Mouse (Mus musculus) forebrain, embryonic 11.5 days (tissue): ENCODE measurements around the gene G3bp2. TPM values are rescaled to one million over a fixed set of nuclear protein-coding genes. Genes with fewer than 3 reads are reported as not detected.

ENCODE experiments used
- ATAC-seq: fragments of 200-750 bp; cut with Nextera tagmentation; replicated peaks from 2 replicates; pipeline ENCODE4 v1.8.0; 2017; ENCODE audit warnings: moderate TSS enrichment; ENCODE audit not compliant: low FRiP score
- DNase-seq: peaks from one replicate; pipeline ENCODE4 v3.0.0-alpha.2; 2017; ENCODE audit warnings: low spot score
- H3K27ac ChIP-seq: fragments of 300-500 bp; sonication (generic); 2 replicates; pipeline ENCODE4 v1.5.1; 2014; ENCODE audit warnings: low read depth, low read length
- H3K27me3 ChIP-seq: fragments of 300-500 bp; sonication (generic); 2 replicates; pipeline ENCODE4 v1.6.1; 2014; ENCODE audit warnings: mild to moderate bottlenecking, low read length, mixed read lengths; ENCODE audit not compliant: control insufficient read depth, insufficient read depth
- H3K36me3 ChIP-seq: fragments of 300-500 bp; sonication (generic); 2 replicates; pipeline ENCODE4 v1.6.1; 2014; ENCODE audit warnings: mild to moderate bottlenecking, low read length, moderate library complexity, mixed read lengths; ENCODE audit not compliant: control insufficient read depth, insufficient read depth
- H3K4me1 ChIP-seq: fragments of 300-500 bp; sonication (generic); replicated peaks from 2 replicates; pipeline ENCODE4 v1.6.1; 2014; ENCODE audit warnings: low read length, mixed read lengths; ENCODE audit not compliant: control insufficient read depth, insufficient read depth
- H3K4me2 ChIP-seq: fragments of 300-500 bp; sonication (generic); 2 replicates; pipeline ENCODE4 v1.6.1; 2014; ENCODE audit warnings: low read depth, mild to moderate bottlenecking, low read length, moderate library complexity, mixed read lengths; ENCODE audit not compliant: severe bottlenecking
- H3K4me3 ChIP-seq: fragments of 300-500 bp; sonication (generic); 2 replicates; pipeline ENCODE4 v1.5.1; 2014; ENCODE audit warnings: low read depth, low read length
- H3K9ac ChIP-seq: fragments of 300-500 bp; sonication (generic); 2 replicates; pipeline ENCODE4 v1.6.1; 2014; ENCODE audit warnings: low read length
- H3K9me3 ChIP-seq: fragments of 300-500 bp; sonication (generic); 2 replicates; pipeline ENCODE4 v1.6.1; 2016; ENCODE audit warnings: low read length, mixed read lengths; ENCODE audit not compliant: control insufficient read depth
- WGBS: fragments of 180-500 bp; shearing (Covaris S2); extraction: QIAGEN DNeasy Blood & Tissue Kit; methylation state at CpG from one replicate; pipeline ENCODE4 v1.1.7; 2014; 5-methylcytosine and 5-hydroxymethylcytosine counted together
- polyA plus RNA-seq: library from polyadenylated mRNA; unstranded; fragments of >200 nt; fragmentation: Nextera tagmentation; extraction: Ambion mirVana; gene quantifications from 2 replicates; pipeline ENCODE4 v1.2.1, GENCODE M21; 2014

G3bp2 gene
- polyA plus RNA-seq, 1 experiment from 2014 or later, result 276 TPM

GRCm38 (mm10) chr5:92107282-92107681 lies 23.8 kb upstream of the G3bp2 start:
- no peaks in the 10 kb centered on the region for H3K27me3 ChIP-seq
- H3K9ac ChIP-seq, result no peak overlapping the region
- no peak for ATAC-seq
- no peak overlapping the region for H3K27ac ChIP-seq
- H3K36me3 ChIP-seq, result no peaks in the 10 kb centered on the region
- 92% methylated on average over 4 of the region's 4 CpGs for WGBS
- H3K9me3 ChIP-seq, result no peaks in the 10 kb centered on the region
- DNase-seq, result no peak
- no peak overlapping the region for H3K4me2 ChIP-seq
- H3K4me1 ChIP-seq, result no peaks in the 10 kb centered on the region
- no peak overlapping the region for H3K4me3 ChIP-seq

- no peak for ATAC-seq
- H3K9ac ChIP-seq, result no peak overlapping the region
- no peaks in the 10 kb centered on the region for H3K9me3 ChIP-seq
- no peak for DNase-seq
- H3K27ac ChIP-seq, result no peak overlapping the region
- H3K36me3 ChIP-seq, result no peaks in the 10 kb centered on the region
- H3K4me3 ChIP-seq, result no peak overlapping the region
- H3K27me3 ChIP-seq, result no peaks in the 10 kb centered on the region
- WGBS, result 60% methylated on average over 10 of the region's 10 CpGs
- no peaks in the 10 kb centered on the region for H3K4me1 ChIP-seq
- H3K4me2 ChIP-seq, result no peak overlapping the region
Observed at GRCm38 (mm10) chr5:92106327-92107125, 23.0 kb upstream of the G3bp2 start.

- H3K9ac ChIP-seq, result no peak overlapping the region
- H3K36me3 ChIP-seq, result no peaks in the 10 kb centered on the region
- no peak overlapping the region for H3K4me2 ChIP-seq
- H3K9me3 ChIP-seq, result no peaks in the 10 kb centered on the region
- no peak overlapping the region for H3K4me3 ChIP-seq
- 78% methylated on average over 13 of the region's 13 CpGs for WGBS
- H3K27me3 ChIP-seq, result no peaks in the 10 kb centered on the region
- ATAC-seq, result no peak
- no peak overlapping the region for H3K27ac ChIP-seq
- no peak for DNase-seq
- H3K4me1 ChIP-seq, result no peaks in the 10 kb centered on the region
Observed at GRCm38 (mm10) chr5:92103816-92104415, 20.4 kb upstream of the G3bp2 start.

GRCm38 (mm10) chr5:92103062-92103461 lies 19.5 kb upstream of the G3bp2 start:
- no peak for ATAC-seq

GRCm38 (mm10) chr5:92101601-92102000 lies 18.1 kb upstream of the G3bp2 start:
- no peaks in the 10 kb centered on the region for H3K27me3 ChIP-seq
- H3K4me2 ChIP-seq, result no peak overlapping the region
- ATAC-seq (no peak), DNase-seq (no peak)
- H3K4me3 ChIP-seq, result no peak overlapping the region
- H3K9me3 ChIP-seq, result no peaks in the 10 kb centered on the region
- H3K36me3 ChIP-seq, result no peaks in the 10 kb centered on the region
- no peaks in the 10 kb centered on the region for H3K4me1 ChIP-seq
- H3K9ac ChIP-seq, result no peak overlapping the region
- 88% methylated on average over 8 of the region's 8 CpGs for WGBS
- H3K27ac ChIP-seq, result no peak overlapping the region

More at GRCm38 (mm10) chr5:92103062-92103461, 19.5 kb upstream of the G3bp2 start:
- Histone ChIP-seq H3K4me3 (no peak overlapping the region), H3K36me3 (no peaks in the 10 kb centered on the region), H3K27me3 (no peaks in the 10 kb centered on the region), H3K27ac (no peak overlapping the region), H3K9me3 (no peaks in the 10 kb centered on the region), H3K4me2 (no peak overlapping the region), H3K4me1 (no peaks in the 10 kb centered on the region), H3K9ac (no peak overlapping the region)
- WGBS, result 82% methylated on average over 6 of the region's 6 CpGs
- DNase-seq, result no peak

- Histone ChIP-seq H3K36me3 (no peaks in the 10 kb centered on the region), H3K4me1 (peaks cover 2% of the 10 kb centered on the region), H3K27me3 (no peaks in the 10 kb centered on the region), H3K4me3 (no peak overlapping the region), H3K9me3 (no peaks in the 10 kb centered on the region), H3K9ac (no peak overlapping the region), H3K27ac (no peak overlapping the region), H3K4me2 (no peak overlapping the region)
- WGBS, result 64% methylated on average over 13 of the region's 13 CpGs
- ATAC-seq (no peak), DNase-seq (no peak)
Observed at GRCm38 (mm10) chr5:92098351-92099109, 15.0 kb upstream of the G3bp2 start.

GRCm38 (mm10) chr5:92097779-92098178 lies 14.3 kb upstream of the G3bp2 start:
- no peaks in the 10 kb centered on the region for H3K27me3 ChIP-seq
- no peaks in the 10 kb centered on the region for H3K36me3 ChIP-seq
- no peak overlapping the region for H3K27ac ChIP-seq
- no peak overlapping the region for H3K4me2 ChIP-seq
- no peak for ATAC-seq
- H3K9me3 ChIP-seq, result no peaks in the 10 kb centered on the region
- WGBS, result 94% methylated on average over 4 of the region's 4 CpGs
- H3K4me3 ChIP-seq, result no peak overlapping the region
- H3K9ac ChIP-seq, result no peak overlapping the region
- H3K4me1 ChIP-seq, result peaks cover 5% of the 10 kb centered on the region
- no peak for DNase-seq

GRCm38 (mm10) chr5:92096786-92097185 lies 13.3 kb upstream of the G3bp2 start:
- DNase-seq (no peak), ATAC-seq (no peak)
- H3K36me3 ChIP-seq, result no peaks in the 10 kb centered on the region
- no peak overlapping the region for H3K4me2 ChIP-seq
- no peak overlapping the region for H3K27ac ChIP-seq
- no peak overlapping the region for H3K4me3 ChIP-seq
- no peaks in the 10 kb centered on the region for H3K27me3 ChIP-seq
- no peak overlapping the region for H3K9ac ChIP-seq
- peaks cover 5% of the 10 kb centered on the region for H3K4me1 ChIP-seq
- H3K9me3 ChIP-seq, result no peaks in the 10 kb centered on the region
- WGBS, result 93% methylated on average over 6 of the region's 6 CpGs
